Mouse (Mus musculus) heart, postnatal 4 days (tissue): ENCODE data around the gene Abcg5. TPM values are rescaled to one million over a fixed set of nuclear protein-coding genes. Genes with fewer than 3 reads are reported as not detected.

Experiments used
- total RNA-seq, 2 experiments: library from RNA; stranded (reverse); gene quantifications; 2 replicates each; pipeline ENCODE4 v1.2.3; 2021

Gene Abcg5
- total RNA-seq, 2 experiments from 2014 or later = not detected

Other genes with a start within 250 kb of the Abcg5 start
- gene Thada, start 216.8 kb downstream of the Abcg5 start, total RNA-seq = 10 to 100 TPM; 12.8 to 16.2 TPM
- gene Plekhh2, start 171.1 kb downstream of the Abcg5 start, total RNA-seq = 1 to 10 TPM; 6.3 to 6.4 TPM
- 1 to 10 TPM; 3.8 to 4.3 TPM for gene Dync2li1, start 56.5 kb downstream of the Abcg5 start, total RNA-seq
- gene Abcg8, start 6.7 kb downstream of the Abcg5 start, total RNA-seq = not detected
- gene Lrpprc, start 107.8 kb upstream of the Abcg5 start, total RNA-seq = 100 to 1,000 TPM; 146 to 149 TPM